Mouse (Mus musculus) adrenal gland, adult 8-10 months (tissue): ENCODE data around the gene Cnnm3. TPM values are rescaled to one million over a fixed set of nuclear protein-coding genes. Genes with fewer than 3 reads are reported as not detected.
"Not testable (repeated sequence)": the region's sequence is repeated elsewhere in the genome, so short reads cannot be mapped to it uniquely, and the experiment has no call there.

ENCODE experiments used
- DNase-seq: peaks from one replicate; pipeline ENCODE4 v3.0.0; 2022
- total RNA-seq, 4 experiments: library from RNA; stranded (reverse); gene quantifications; 2 replicates each; pipeline ENCODE4 v1.2.4; 2022

Gene Cnnm3
- total RNA-seq, 4 experiments from 2014 or later = 41.4 to 45.3 (median 42.6) TPM

GRCm38 (mm10) chr1:36536783-36537182 is 25.1 kb downstream of the Cnnm3 start, which contains the start of gene Ankrd23:
TSS of gene Ankrd23 (minus strand) at chr1:36536883.
- DNase-seq = not testable (repeated sequence)

GRCm38 (mm10) chr1:36538727-36539126 is 27.1 kb downstream of the Cnnm3 start:
- DNase-seq = no peak

- DNase-seq = peak; percentile 95
Observed at GRCm38 (mm10) chr1:36539186-36539585, 27.5 kb downstream of the Cnnm3 start, which contains the start of gene Gm42417. TSS of gene Gm42417 (minus strand) at chr1:36539429.

- DNase-seq = no peak
Observed at GRCm38 (mm10) chr1:36540132-36540531, 28.5 kb downstream of the Cnnm3 start.

GRCm38 (mm10) chr1:36540807-36541206 is 29.1 kb downstream of the Cnnm3 start:
- no peak for DNase-seq

GRCm38 (mm10) chr1:36541844-36542243 is 30.2 kb downstream of the Cnnm3 start:
- DNase-seq = no peak

GRCm38 (mm10) chr1:36542925-36543324 is 31.3 kb downstream of the Cnnm3 start:
- no peak for DNase-seq

GRCm38 (mm10) chr1:36545382-36545781 is 33.7 kb downstream of the Cnnm3 start:
- no peak for DNase-seq

- no peak for DNase-seq
Observed at GRCm38 (mm10) chr1:36545845-36546600, 34.4 kb downstream of the Cnnm3 start.

- DNase-seq = peak; percentile 98
Observed at GRCm38 (mm10) chr1:36546888-36547471, 35.3 kb downstream of the Cnnm3 start, which contains the start of gene Ankrd39. TSS of gene Ankrd39 (minus strand) at chr1:36547445.

- no peak for DNase-seq
Observed at GRCm38 (mm10) chr1:36547981-36548598, 36.4 kb downstream of the Cnnm3 start.

- DNase-seq = no peak
Observed at GRCm38 (mm10) chr1:36548771-36549170, 37.1 kb downstream of the Cnnm3 start.

GRCm38 (mm10) chr1:36549491-36549890 is 37.8 kb downstream of the Cnnm3 start:
- no peak for DNase-seq

GRCm38 (mm10) chr1:36550075-36550863 is 38.6 kb downstream of the Cnnm3 start:
- DNase-seq = no peak

GRCm38 (mm10) chr1:36551904-36552303 is 40.2 kb downstream of the Cnnm3 start:
- no peak for DNase-seq

- DNase-seq = no peak
Observed at GRCm38 (mm10) chr1:36552506-36552905, 40.8 kb downstream of the Cnnm3 start.

GRCm38 (mm10) chr1:36554633-36555399 is 43.1 kb downstream of the Cnnm3 start:
- no peak for DNase-seq

- no peak for DNase-seq
Observed at GRCm38 (mm10) chr1:36555798-36556395, 44.2 kb downstream of the Cnnm3 start.

GRCm38 (mm10) chr1:36556553-36557456 is 45.1 kb downstream of the Cnnm3 start:
- DNase-seq = peak; percentile 86

GRCm38 (mm10) chr1:36557457-36558011 is 45.9 kb downstream of the Cnnm3 start:
- DNase-seq = peak; percentile 76
